8 mouse cellular contexts compared by ENCODE assay signal in the genomic region with DNA sequence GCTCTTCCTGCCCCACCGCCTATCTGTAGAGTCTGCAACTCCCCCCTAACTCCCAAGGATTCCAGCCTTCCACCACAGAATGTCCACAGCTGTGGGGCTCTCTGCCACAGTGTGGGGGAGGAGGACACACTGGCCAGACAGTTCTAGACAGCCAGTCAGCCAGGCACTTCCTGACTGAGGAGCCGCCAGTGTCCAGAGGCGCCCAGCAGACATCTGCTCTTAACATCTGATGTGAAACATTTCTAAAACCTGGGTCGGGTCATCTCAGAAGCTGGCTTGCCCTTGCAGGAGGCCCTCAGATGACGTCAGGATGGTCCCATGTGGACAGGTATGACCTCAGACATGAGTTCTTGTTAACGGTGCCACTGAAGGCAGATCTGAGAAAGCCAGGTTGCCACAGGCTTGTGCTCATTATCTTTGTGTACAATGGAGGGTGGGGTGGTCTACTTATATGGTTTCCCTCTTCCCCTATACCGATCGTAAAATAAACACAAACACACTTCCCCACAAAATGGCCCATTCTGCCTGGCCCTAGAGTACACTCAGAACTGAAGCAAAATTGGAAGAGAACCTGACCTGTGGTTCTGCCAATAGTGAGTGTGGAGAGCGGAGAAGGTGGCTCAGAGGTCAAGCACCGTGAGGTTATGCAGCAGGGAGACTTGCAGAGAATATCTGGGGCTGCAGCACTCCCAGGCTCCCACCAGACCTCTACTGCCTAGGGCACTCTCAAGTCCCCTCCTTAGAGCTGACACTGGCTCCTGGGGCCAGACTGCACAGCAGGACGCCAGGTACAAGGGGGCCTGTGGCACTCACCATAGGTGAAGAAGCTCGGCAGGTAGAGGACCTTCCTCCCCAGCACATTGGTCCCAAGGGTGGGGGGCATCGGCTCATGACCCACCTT. TPM values are rescaled to one million over a fixed set of nuclear protein-coding genes. Genes with fewer than 3 reads are reported as not detected.
DNase-seq lines count a peak whose midpoint lies in the region; ATAC-seq and TF ChIP-seq lines count a peak whose summit lies in the region.

No protein-coding gene starts in this region.

- H3K4me2 ChIP-seq in CH12.LX (ENCODE audit: insufficient read depth, low read depth, poor library complexity, severe bottlenecking): no peak overlapping the region
- H3K4me2 ChIP-seq in kidney, embryonic 15.5 days: peak overlapping the region; percentile 43

- DNase-seq in CH12.LX (ENCODE audit: extremely low read depth): no peak
- DNase-seq in heart, adult 9 months (ENCODE audit: low spot score in 2 of 2): peak; percentile 72
- peak; percentile 60 for DNase-seq in lung, postnatal 14 days
- peak; percentile 84 for DNase-seq in testis, postnatal 14 days (ENCODE audit: low spot score)
- no peak for DNase-seq in right cerebral cortex, postnatal 25 days

- H3K4me1 ChIP-seq in CH12.LX (ENCODE audit: control insufficient read depth in 1 of 2, insufficient read depth in 2 of 2): peaks cover 14 to 57% of the 10 kb centered on the region in 2 experiments
- peaks cover 9% of the 10 kb centered on the region for H3K4me1 ChIP-seq in cortical plate, adult 2 months (ENCODE audit: control insufficient read depth, insufficient read depth, low read length)
- peaks cover 67% of the 10 kb centered on the region for H3K4me1 ChIP-seq in kidney, embryonic 15.5 days

- WGBS in kidney, embryonic 15.5 days: 37% methylated on average over 13 of the region's 13 CpGs

- TF ChIP-seq RAD21 in CH12.LX (IDR thresholded peaks at IDR 0.05; ENCODE audit: low read depth, low read length): no peak

- H3K9ac ChIP-seq in CH12.LX (ENCODE audit: insufficient read depth, low read depth): no peak overlapping the region
- H3K9ac ChIP-seq in kidney, embryonic 15.5 days: no peak overlapping the region

- peaks cover 53 to 79% of the 10 kb centered on the region in 2 experiments for H3K36me3 ChIP-seq in CH12.LX (replicated peaks in 1 of 2; ENCODE audit: control insufficient read depth in 1 of 2, insufficient read depth in 1 of 2, low read length in 1 of 2)
- H3K36me3 ChIP-seq in kidney, embryonic 15.5 days: peaks cover 55% of the 10 kb centered on the region

- dilution Hi-C loops in CH12.LX (cut with MboI; ENCODE audit: extremely low pct_ligation_motif_present, extremely low pct_unique_long_range_greater_than_20kb, low sequenced_read_pairs): no loop called here

- no peak for TF ChIP-seq EP300 in CH12.LX (IDR thresholded peaks at IDR 0.05; ENCODE audit: low read length)

- in situ Hi-C loops in CH12.LX (cut with MboI; ENCODE audit: low pct_ligation_motif_present, low pct_unique_long_range_greater_than_20kb, low sequenced_read_pairs): no loop called here

- no peak overlapping the region for H3K4me3 ChIP-seq in CH12.LX (replicated peaks in 1 of 3; ENCODE audit: low read depth in 2 of 3, low read length in 2 of 3, poor library complexity in 1 of 3)
- H3K4me3 ChIP-seq in cortical plate, adult 2 months (ENCODE audit: insufficient read depth, low read length): no peak overlapping the region
- peak overlapping the region; percentile 5; the same call in 1 of the 2 replicates for H3K4me3 ChIP-seq in kidney, embryonic 15.5 days (replicated peaks)

- H3K27me3 ChIP-seq in CH12.LX (replicated peaks): no peaks in the 10 kb centered on the region
- no peaks in the 10 kb centered on the region for H3K27me3 ChIP-seq in kidney, embryonic 15.5 days

- TF ChIP-seq POLR2A in CH12.LX (IDR thresholded peaks at IDR 0.05; ENCODE audit: low read depth, low read length): no peak
- no peak for TF ChIP-seq POLR2A in cortical plate, adult 2 months (IDR thresholded peaks at IDR 0.05; ENCODE audit: extremely low read depth, insufficient read depth, low read length)

- H3K9me3 ChIP-seq in CH12.LX (replicated peaks; ENCODE audit: low read length): no peaks in the 10 kb centered on the region
- no peaks in the 10 kb centered on the region for H3K9me3 ChIP-seq in kidney, embryonic 15.5 days (replicated peaks)

- peak; percentile 83 for ATAC-seq in kidney, embryonic 15.5 days (replicated peaks; ENCODE audit: low FRiP score)
- ATAC-seq in inflammation-experienced regulatory T-cells, adult 6 months: no peak

- H3K27ac ChIP-seq in CH12.LX (ENCODE audit: insufficient read depth, low read depth): no peak overlapping the region
- H3K27ac ChIP-seq in cortical plate, adult 2 months (ENCODE audit: insufficient read depth, low read length): peak overlapping the region; percentile 12; the same call in 1 of the 2 replicates
- peak overlapping the region; percentile 92 for H3K27ac ChIP-seq in kidney, embryonic 15.5 days

- peaks cover 17% of the 10 kb centered on the region for H3K79me2 ChIP-seq in CH12.LX (replicated peaks; ENCODE audit: control insufficient read depth, extremely low read depth, insufficient read depth, poor library complexity, severe bottlenecking)

- TF ChIP-seq CTCF in CH12.LX (conservative IDR thresholded peaks at IDR 0.05 in 1 of 2, IDR thresholded peaks at IDR 0.05 in 1 of 2; ENCODE audit: low read depth in 2 of 2, low read length in 2 of 2): no peak
- no peak for TF ChIP-seq CTCF in cortical plate, adult 2 months (IDR thresholded peaks at IDR 0.05; ENCODE audit: extremely low read depth, insufficient read depth, low read length)

TF ChIP-seq in CH12.LX, 34 proteins besides CTCF, POLR2A, EP300 and RAD21:
- TF ChIP-seq ELF1 (IDR thresholded peaks at IDR 0.05; ENCODE audit: low read depth, low read length): peak; percentile 28
- no peak for TF ChIP-seq PAX5 (IDR thresholded peaks at IDR 0.05; ENCODE audit: low read length)
- no peak for TF ChIP-seq E2F4 (IDR thresholded peaks at IDR 0.05; ENCODE audit: insufficient replicate concordance, low read depth, low read length)
- 0 out of 2 replicates have a peak, but pooled peaks have one; percentile 0 for TF ChIP-seq SMC3 (IDR thresholded peaks at IDR 0.05; ENCODE audit: low read depth, low read length)
- no peak for TF ChIP-seq KAT2A (IDR thresholded peaks at IDR 0.05; ENCODE audit: insufficient replicate concordance, low read length)
- TF ChIP-seq JUND (conservative IDR thresholded peaks at IDR 0.05; ENCODE audit: low read depth, low read length): no peak
- TF ChIP-seq CHD1 (IDR thresholded peaks at IDR 0.05; ENCODE audit: low read depth, low read length): no peak
- TF ChIP-seq BHLHE40 (IDR thresholded peaks at IDR 0.05; ENCODE audit: low read depth, low read length): no peak
- TF ChIP-seq ZC3H11A (IDR thresholded peaks at IDR 0.05; ENCODE audit: low read depth, low read length): no peak

RNA-seq across cellular contexts. Expression of a gene that starts 5.5 kb away (rescaled TPM):
- total RNA-seq in CH12.LX (2012; rRNA removed) (139 and 143 TPM in 2 replicates), CH12.LX (2014; rRNA removed) (56.8 and 66.1 TPM in 2 replicates)
- polyA plus RNA-seq in CH12.LX (2012; ENCODE audit: insufficient read length, low read depth): 102 and 110 TPM in 2 replicates
- 586 and 591 TPM in 2 replicates for polyA plus RNA-seq in cortical plate, adult 2 months (2012; rRNA removed)
- polyA plus RNA-seq in kidney, embryonic 15.5 days (2015; fragmentation: Nextera tagmentation; extraction: Ambion mirVana): 289 and 308 TPM in 2 replicates
- 10 to 100 TPM; 13.4 to 15.9 (median 13.4) TPM for polyA plus RNA-seq in inflammation-experienced regulatory T-cells, adult 6 months (2017; shearing (Covaris generic))

RNA-seq across cellular contexts. Expression of a gene that starts 18.5 kb away (rescaled TPM):
- 48.3 and 67.6 TPM in 2 replicates for total RNA-seq in CH12.LX (2012; rRNA removed)
- 41.7 and 41.9 TPM in 2 replicates for total RNA-seq in CH12.LX (2014; rRNA removed)
- polyA plus RNA-seq in CH12.LX (2012; ENCODE audit: insufficient read length, low read depth): 49.2 and 54.4 TPM in 2 replicates
- polyA plus RNA-seq in cortical plate, adult 2 months (2012; rRNA removed): 16.8 and 17.0 TPM in 2 replicates
- 12.0 and 13.0 TPM in 2 replicates for polyA plus RNA-seq in kidney, embryonic 15.5 days (2015; fragmentation: Nextera tagmentation; extraction: Ambion mirVana)
- 1 to 10 TPM in 2 of 3 experiments, not detected in 1; 1.5 to 3.3 TPM for polyA plus RNA-seq in inflammation-experienced regulatory T-cells, adult 6 months (2017; shearing (Covaris generic))

RNA-seq across cellular contexts. Expression of a gene that starts 24.8 kb away (rescaled TPM):
- total RNA-seq in CH12.LX (2012; rRNA removed) (0.13 TPM in 1 of 2 replicates, not detected in the other), CH12.LX (2014; rRNA removed) (not detected in 2 replicates)
- polyA plus RNA-seq in CH12.LX (2012; ENCODE audit: insufficient read length, low read depth): not detected in 2 replicates
- 0.36 and 0.67 TPM in 2 replicates for polyA plus RNA-seq in cortical plate, adult 2 months (2012; rRNA removed)
- 3.4 and 5.8 TPM in 2 replicates for polyA plus RNA-seq in kidney, embryonic 15.5 days (2015; fragmentation: Nextera tagmentation; extraction: Ambion mirVana)
- under 1 TPM; 0.30 to 0.57 (median 0.53) TPM for polyA plus RNA-seq in inflammation-experienced regulatory T-cells, adult 6 months (2017; shearing (Covaris generic))

Comparison
In these comparisons a context has a peak if more than half of its experiments do, and no peak if none do; other contexts are left out.
1. DNase-seq: peak in heart, adult 9 months (2 of 2), lung, postnatal 14 days (single experiment) and testis, postnatal 14 days (single experiment); none in CH12.LX (single experiment) and right cerebral cortex, postnatal 25 days (single experiment).